Mouse (Mus musculus): ENCODE data around the gene Tmem135. TPM values are rescaled to one million over a fixed set of nuclear protein-coding genes. Genes with fewer than 3 reads are reported as not detected.

Tmem135 gene
- polyA plus RNA-seq, 1 experiment: 53.6 TPM

- Histone ChIP-seq H3K27me3 (replicated peaks; ENCODE audit: control insufficient read depth, insufficient read depth, low read length) (no peaks in the 10 kb centered on the region), H3K4me1 (ENCODE audit: control insufficient read depth, insufficient read depth, low read length) (peaks cover 34% of the 10 kb centered on the region), H3K27ac (ENCODE audit: insufficient read depth, low read depth, low read length) (peak overlapping the region; percentile 99), H3K36me3 (ENCODE audit: control insufficient read depth, insufficient read depth, low read length) (no peaks in the 10 kb centered on the region), H3K4me3 (ENCODE audit: insufficient read depth, low read depth, low read length) (no peak overlapping the region)
- peak; percentile 96 for DNase-seq
- no peak for TF ChIP-seq POLR2A (IDR thresholded peaks at IDR 0.05; ENCODE audit: low read depth, low read length)
- TF ChIP-seq CTCF (conservative IDR thresholded peaks at IDR 0.05; ENCODE audit: insufficient read depth, insufficient read length, low read depth, low read length): no peak
- 25% methylated on average over 8 of the region's 8 CpGs for WGBS
Measured at GRCm38 (mm10) chr7:89433893-89434616, 30.0 kb upstream of the Tmem135 start.

GRCm38 (mm10) chr7:89433193-89433892, 29.3 kb upstream of the Tmem135 start:
- WGBS: 27% methylated on average over 9 of the region's 9 CpGs
- peak overlapping the region; percentile 99 for H3K27ac ChIP-seq (ENCODE audit: insufficient read depth, low read depth, low read length)
- H3K4me3 ChIP-seq (ENCODE audit: insufficient read depth, low read depth, low read length): no peak overlapping the region
- TF ChIP-seq CTCF (conservative IDR thresholded peaks at IDR 0.05; ENCODE audit: insufficient read depth, insufficient read length, low read depth, low read length) (no peak), POLR2A (IDR thresholded peaks at IDR 0.05; ENCODE audit: low read depth, low read length) (no peak)
- no peaks in the 10 kb centered on the region for H3K27me3 ChIP-seq (replicated peaks; ENCODE audit: control insufficient read depth, insufficient read depth, low read length)
- peak; percentile 80 for DNase-seq
- H3K36me3 ChIP-seq (ENCODE audit: control insufficient read depth, insufficient read depth, low read length): no peaks in the 10 kb centered on the region
- H3K4me1 ChIP-seq (ENCODE audit: control insufficient read depth, insufficient read depth, low read length): peaks cover 34% of the 10 kb centered on the region

GRCm38 (mm10) chr7:89431185-89431584, 27.2 kb upstream of the Tmem135 start:
- WGBS: 88% methylated on average over 2 of the region's 2 CpGs
- H3K27me3 ChIP-seq (replicated peaks; ENCODE audit: control insufficient read depth, insufficient read depth, low read length): no peaks in the 10 kb centered on the region

GRCm38 (mm10) chr7:89429326-89429725, 25.3 kb upstream of the Tmem135 start:
- Histone ChIP-seq H3K4me3 (ENCODE audit: insufficient read depth, low read depth, low read length) (no peak overlapping the region), H3K36me3 (ENCODE audit: control insufficient read depth, insufficient read depth, low read length) (no peaks in the 10 kb centered on the region), H3K27me3 (replicated peaks; ENCODE audit: control insufficient read depth, insufficient read depth, low read length) (no peaks in the 10 kb centered on the region), H3K4me1 (ENCODE audit: control insufficient read depth, insufficient read depth, low read length) (peaks cover 28% of the 10 kb centered on the region), H3K27ac (ENCODE audit: insufficient read depth, low read depth, low read length) (peak overlapping the region; percentile 65)
- peak; percentile 78 for DNase-seq
- 31% methylated on average over 1 of the region's 1 CpGs for WGBS
- no peak for TF ChIP-seq POLR2A (IDR thresholded peaks at IDR 0.05; ENCODE audit: low read depth, low read length)
- no peak for TF ChIP-seq CTCF (conservative IDR thresholded peaks at IDR 0.05; ENCODE audit: insufficient read depth, insufficient read length, low read depth, low read length)

More at GRCm38 (mm10) chr7:89431185-89431584, 27.2 kb upstream of the Tmem135 start:
- no peak overlapping the region for H3K4me3 ChIP-seq (ENCODE audit: insufficient read depth, low read depth, low read length)
- TF ChIP-seq CTCF (conservative IDR thresholded peaks at IDR 0.05; ENCODE audit: insufficient read depth, insufficient read length, low read depth, low read length) (no peak), POLR2A (IDR thresholded peaks at IDR 0.05; ENCODE audit: low read depth, low read length) (no peak)
- no peak for DNase-seq
- no peaks in the 10 kb centered on the region for H3K36me3 ChIP-seq (ENCODE audit: control insufficient read depth, insufficient read depth, low read length)
- peak overlapping the region; percentile 54 for H3K27ac ChIP-seq (ENCODE audit: insufficient read depth, low read depth, low read length)
- H3K4me1 ChIP-seq (ENCODE audit: control insufficient read depth, insufficient read depth, low read length): peaks cover 24% of the 10 kb centered on the region

- 42% methylated on average over 5 of the region's 5 CpGs for WGBS
- peaks cover 30% of the 10 kb centered on the region for H3K4me1 ChIP-seq (ENCODE audit: control insufficient read depth, insufficient read depth, low read length)
- TF ChIP-seq CTCF (conservative IDR thresholded peaks at IDR 0.05; ENCODE audit: insufficient read depth, insufficient read length, low read depth, low read length) (no peak), POLR2A (IDR thresholded peaks at IDR 0.05; ENCODE audit: low read depth, low read length) (no peak)
- H3K36me3 ChIP-seq (ENCODE audit: control insufficient read depth, insufficient read depth, low read length): no peaks in the 10 kb centered on the region
- peak overlapping the region; percentile 46 for H3K27ac ChIP-seq (ENCODE audit: insufficient read depth, low read depth, low read length)
- no peak overlapping the region for H3K4me3 ChIP-seq (ENCODE audit: insufficient read depth, low read depth, low read length)
- H3K27me3 ChIP-seq (replicated peaks; ENCODE audit: control insufficient read depth, insufficient read depth, low read length): no peaks in the 10 kb centered on the region
- peak; percentile 73 for DNase-seq
Measured at GRCm38 (mm10) chr7:89428804-89429203, 24.8 kb upstream of the Tmem135 start.

- Histone ChIP-seq H3K27ac (ENCODE audit: insufficient read depth, low read depth, low read length) (peak overlapping the region; percentile 61), H3K27me3 (replicated peaks; ENCODE audit: control insufficient read depth, insufficient read depth, low read length) (no peaks in the 10 kb centered on the region), H3K4me1 (ENCODE audit: control insufficient read depth, insufficient read depth, low read length) (peaks cover 23% of the 10 kb centered on the region), H3K36me3 (ENCODE audit: control insufficient read depth, insufficient read depth, low read length) (no peaks in the 10 kb centered on the region), H3K4me3 (ENCODE audit: insufficient read depth, low read depth, low read length) (peak overlapping the region; percentile 43)
- TF ChIP-seq POLR2A (IDR thresholded peaks at IDR 0.05; ENCODE audit: low read depth, low read length) (no peak), CTCF (conservative IDR thresholded peaks at IDR 0.05; ENCODE audit: insufficient read depth, insufficient read length, low read depth, low read length) (no peak)
- DNase-seq: peak; percentile 79
- 16% methylated on average over 5 of the region's 5 CpGs for WGBS
Measured at GRCm38 (mm10) chr7:89427101-89427500, 23.1 kb upstream of the Tmem135 start.
